Mouse (Mus musculus): ENCODE data around the gene Iqcd. TPM values are rescaled to one million over a fixed set of nuclear protein-coding genes. Genes with fewer than 3 reads are reported as not detected.

Iqcd gene
- polyA plus RNA-seq, 1 experiment: 0.91 TPM

DNA sequence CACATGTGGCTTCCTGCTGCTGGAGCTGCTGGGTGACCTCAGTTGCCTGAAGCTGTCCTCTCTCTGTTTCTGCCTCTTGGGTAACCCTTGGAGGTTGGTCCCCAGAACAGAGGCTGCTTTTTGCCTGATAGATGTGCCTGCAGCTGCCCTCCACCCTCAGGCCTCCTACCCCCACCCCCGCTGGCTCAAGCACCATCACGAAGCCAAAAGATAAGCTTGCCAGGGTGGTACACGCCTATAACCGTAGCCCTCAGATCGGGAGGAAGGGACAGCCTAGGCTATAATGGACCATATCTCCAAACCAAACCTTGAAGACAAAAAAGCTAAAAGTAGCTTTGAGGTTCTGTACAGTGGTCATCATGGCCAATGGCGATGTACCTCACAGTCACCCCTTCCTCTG, 10.8 kb downstream of the Iqcd start:
- H3ac ChIP-seq (ENCODE audit: control insufficient read depth, insufficient read length): no peak overlapping the region
- no peak overlapping the region for H3K4me3 ChIP-seq
- no peaks in the 10 kb centered on the region for H3K79me2 ChIP-seq (ENCODE audit: control insufficient read depth, insufficient read depth)
- H3K27me3 ChIP-seq (ENCODE audit: control insufficient read depth, insufficient read depth, insufficient read length): no peaks in the 10 kb centered on the region
- no peak for TF ChIP-seq REST (IDR thresholded peaks at IDR 0.05; ENCODE audit: insufficient read depth, insufficient read length)
- TF ChIP-seq SRF (IDR thresholded peaks at IDR 0.05; ENCODE audit: control insufficient read depth, insufficient read length, low read depth): no peak
- H3K4me2 ChIP-seq (ENCODE audit: low read depth): no peak overlapping the region
- H3K36me3 ChIP-seq (ENCODE audit: control insufficient read depth, insufficient read depth): no peaks in the 10 kb centered on the region

GRCm38 (mm10) chr5:120600946-120601668, 12.3 kb downstream of the Iqcd start:
- Histone ChIP-seq H3K27me3 (ENCODE audit: control insufficient read depth, insufficient read depth, insufficient read length) (no peaks in the 10 kb centered on the region), H3K79me2 (ENCODE audit: control insufficient read depth, insufficient read depth) (no peaks in the 10 kb centered on the region), H3ac (ENCODE audit: control insufficient read depth, insufficient read length) (no peak overlapping the region), H3K4me2 (ENCODE audit: low read depth) (no peak overlapping the region), H3K36me3 (ENCODE audit: control insufficient read depth, insufficient read depth) (no peaks in the 10 kb centered on the region), H3K4me3 (no peak overlapping the region)
- TF ChIP-seq MYOD1 (IDR thresholded peaks at IDR 0.05; ENCODE audit: control insufficient read depth in 1 of 3, insufficient read length in 2 of 3, low read depth in 2 of 3) (peak in 1 of 3 experiments; percentile 49), E2F4 (IDR thresholded peaks at IDR 0.05; ENCODE audit: insufficient read depth) (no peak), MYOG (IDR thresholded peaks at IDR 0.05; ENCODE audit: control insufficient read depth in 1 of 3, insufficient read depth in 1 of 3, insufficient read length in 2 of 3, low read depth in 2 of 3) (peak in 1 of 3 experiments; percentile 52)

DNA sequence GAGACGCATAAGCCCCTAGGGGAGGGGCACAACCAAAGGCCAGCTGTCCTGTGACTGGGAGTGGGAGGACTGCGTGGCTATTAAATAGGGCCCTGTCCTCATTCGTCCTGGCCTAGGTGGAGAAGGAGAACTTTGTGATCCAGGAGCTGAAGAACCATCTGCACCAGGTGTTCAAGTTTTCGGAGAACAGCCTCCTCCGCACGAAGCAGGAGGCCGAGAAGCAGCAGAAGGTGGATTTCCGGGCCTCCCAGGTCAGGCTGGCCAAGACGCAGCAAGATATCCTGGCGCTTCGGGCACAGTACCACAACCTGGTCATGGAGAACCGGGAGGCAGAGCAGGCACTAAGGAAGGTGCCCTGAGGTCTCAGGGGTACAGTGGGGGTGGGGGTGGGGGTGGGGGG, 13.4 kb downstream of the Iqcd start:
- Histone ChIP-seq H3K36me3 (ENCODE audit: control insufficient read depth, insufficient read depth) (no peaks in the 10 kb centered on the region), H3K4me3 (no peak overlapping the region), H3K27me3 (ENCODE audit: control insufficient read depth, insufficient read depth, insufficient read length) (no peaks in the 10 kb centered on the region), H3K4me2 (ENCODE audit: low read depth) (no peak overlapping the region), H3K79me2 (ENCODE audit: control insufficient read depth, insufficient read depth) (no peaks in the 10 kb centered on the region), H3ac (ENCODE audit: control insufficient read depth, insufficient read length) (no peak overlapping the region)
- TF ChIP-seq USF1 (IDR thresholded peaks at IDR 0.05; ENCODE audit: low read depth) (no peak), POLR2A (IDR thresholded peaks at IDR 0.05; ENCODE audit: insufficient read length, low read depth) (no peak), MYOD1 (IDR thresholded peaks at IDR 0.05; ENCODE audit: control insufficient read depth in 1 of 3, insufficient read length in 2 of 3, low read depth in 2 of 3) (no peak), E2F4 (IDR thresholded peaks at IDR 0.05; ENCODE audit: insufficient read depth) (no peak), MYOG (IDR thresholded peaks at IDR 0.05; ENCODE audit: control insufficient read depth in 1 of 3, insufficient read depth in 1 of 3, insufficient read length in 2 of 3, low read depth in 2 of 3) (no peak), CEBPB (IDR thresholded peaks at IDR 0.05; ENCODE audit: insufficient read depth, poor library complexity, severe bottlenecking) (no peak), SRF (IDR thresholded peaks at IDR 0.05; ENCODE audit: control insufficient read depth, insufficient read length, low read depth) (no peak), TCF3 (IDR thresholded peaks at IDR 0.05; ENCODE audit: insufficient read length, low read depth) (no peak), MAX (IDR thresholded peaks at IDR 0.05; ENCODE audit: low read depth) (no peak), POLR2AphosphoS2 (IDR thresholded peaks at IDR 0.05; ENCODE audit: insufficient read length, low read depth) (no peak)

- Histone ChIP-seq H3K36me3 (ENCODE audit: control insufficient read depth, insufficient read depth) (no peaks in the 10 kb centered on the region), H3K79me2 (ENCODE audit: control insufficient read depth, insufficient read depth) (no peaks in the 10 kb centered on the region), H3K4me2 (ENCODE audit: low read depth) (no peak overlapping the region), H3K27me3 (ENCODE audit: control insufficient read depth, insufficient read depth, insufficient read length) (no peaks in the 10 kb centered on the region), H3K4me3 (no peak overlapping the region), H3ac (ENCODE audit: control insufficient read depth, insufficient read length) (no peak overlapping the region)
- TF ChIP-seq MAX (IDR thresholded peaks at IDR 0.05; ENCODE audit: low read depth) (no peak), E2F4 (IDR thresholded peaks at IDR 0.05; ENCODE audit: insufficient read depth) (no peak), USF1 (IDR thresholded peaks at IDR 0.05; ENCODE audit: low read depth) (no peak), REST (IDR thresholded peaks at IDR 0.05; ENCODE audit: insufficient read depth, insufficient read length) (no peak), SRF (IDR thresholded peaks at IDR 0.05; ENCODE audit: control insufficient read depth, insufficient read length, low read depth) (no peak), POLR2A (IDR thresholded peaks at IDR 0.05; ENCODE audit: insufficient read length, low read depth) (no peak), MYOD1 (IDR thresholded peaks at IDR 0.05; ENCODE audit: control insufficient read depth in 1 of 3, insufficient read length in 2 of 3, low read depth in 2 of 3) (no peak), TCF3 (IDR thresholded peaks at IDR 0.05; ENCODE audit: insufficient read length, low read depth) (no peak), CEBPB (IDR thresholded peaks at IDR 0.05; ENCODE audit: insufficient read depth, poor library complexity, severe bottlenecking) (no peak), POLR2AphosphoS2 (IDR thresholded peaks at IDR 0.05; ENCODE audit: insufficient read length, low read depth) (no peak), MYOG (IDR thresholded peaks at IDR 0.05; ENCODE audit: control insufficient read depth in 1 of 3, insufficient read depth in 1 of 3, insufficient read length in 2 of 3, low read depth in 2 of 3) (no peak), TCF12 (IDR thresholded peaks at IDR 0.05; ENCODE audit: insufficient read depth, poor library complexity, severe bottlenecking) (no peak)
These were observed 14.7 kb downstream of the Iqcd start for GRCm38 (mm10) chr5:120603515-120603914.

- no peaks in the 10 kb centered on the region for H3K27me3 ChIP-seq (ENCODE audit: control insufficient read depth, insufficient read depth, insufficient read length)
- peak overlapping the region; percentile 13 for H3K4me3 ChIP-seq
- peak overlapping the region; percentile 74 for H3K4me2 ChIP-seq (ENCODE audit: low read depth)
- no peak overlapping the region for H3ac ChIP-seq (ENCODE audit: control insufficient read depth, insufficient read length)
- H3K36me3 ChIP-seq (ENCODE audit: control insufficient read depth, insufficient read depth): no peaks in the 10 kb centered on the region
- TF ChIP-seq POLR2AphosphoS2 (IDR thresholded peaks at IDR 0.05; ENCODE audit: insufficient read length, low read depth): no peak
- no peaks in the 10 kb centered on the region for H3K79me2 ChIP-seq (ENCODE audit: control insufficient read depth, insufficient read depth)
These were observed 16.0 kb downstream of the Iqcd start for GRCm38 (mm10) chr5:120604839-120605238.
